Mouse (Mus musculus) NIH3T3 (cell line): ENCODE results near the gene Fam110a.

ENCODE experiments used
- DNase-seq: peaks from one replicate; pipeline ENCODE4 v3.0.0-alpha.2; 2012; ENCODE audit warnings: low read depth

Fam110a gene

DNA sequence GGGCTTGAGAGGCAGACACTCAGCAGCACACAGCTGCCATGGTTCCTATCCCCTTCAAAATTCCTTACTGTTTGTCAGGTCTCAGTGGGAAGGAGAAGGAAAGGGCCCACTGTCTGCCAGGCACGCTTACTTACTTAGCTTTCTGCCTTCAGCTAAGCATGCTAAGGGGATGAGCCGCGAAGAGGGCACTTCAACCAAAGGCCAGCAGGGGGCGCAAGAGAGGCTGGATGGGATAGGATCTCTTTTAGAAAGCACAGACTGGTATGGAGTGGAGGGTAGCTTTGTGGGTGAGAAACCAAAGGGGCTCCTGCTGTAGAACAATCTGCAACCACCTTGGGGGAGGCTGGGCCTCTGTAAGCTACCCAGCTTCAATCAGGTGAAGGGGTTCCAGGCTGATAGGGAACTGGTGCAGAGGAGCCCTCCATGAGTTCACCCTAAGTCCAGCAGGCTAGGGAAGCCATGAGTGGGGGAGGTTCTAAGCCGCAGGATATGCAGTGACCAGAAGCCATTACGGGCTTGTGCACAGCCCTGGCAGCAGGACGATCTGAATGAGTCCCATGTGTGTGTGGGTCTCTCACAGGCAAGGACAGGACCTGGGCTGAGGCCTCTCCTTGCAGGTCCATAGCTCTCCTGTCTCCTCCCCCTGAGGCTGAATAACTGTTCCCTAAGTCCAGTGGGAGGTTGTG, 49.5 kb downstream of the Fam110a start:
- peak; percentile 86 for DNase-seq

DNA sequence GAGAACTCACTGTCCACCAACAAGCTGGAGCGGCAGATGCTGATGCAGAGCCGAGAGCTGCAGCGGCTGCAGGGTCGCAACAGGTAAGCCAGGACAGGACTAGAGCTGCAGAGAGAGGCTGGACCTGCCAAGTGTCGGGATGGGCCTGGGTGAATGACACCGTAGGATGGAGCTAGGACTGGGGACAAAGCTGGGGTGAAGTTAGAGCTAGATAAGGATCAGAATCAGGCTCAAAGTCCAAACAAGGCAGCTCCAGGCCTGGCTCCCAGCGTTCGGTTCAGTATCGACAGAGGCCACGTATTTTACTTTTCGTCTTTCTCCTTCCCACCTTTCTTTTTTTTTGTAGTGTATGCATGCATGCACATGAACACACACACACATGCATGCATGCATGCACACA, 52.9 kb downstream of the Fam110a start:
- no peak for DNase-seq

DNA sequence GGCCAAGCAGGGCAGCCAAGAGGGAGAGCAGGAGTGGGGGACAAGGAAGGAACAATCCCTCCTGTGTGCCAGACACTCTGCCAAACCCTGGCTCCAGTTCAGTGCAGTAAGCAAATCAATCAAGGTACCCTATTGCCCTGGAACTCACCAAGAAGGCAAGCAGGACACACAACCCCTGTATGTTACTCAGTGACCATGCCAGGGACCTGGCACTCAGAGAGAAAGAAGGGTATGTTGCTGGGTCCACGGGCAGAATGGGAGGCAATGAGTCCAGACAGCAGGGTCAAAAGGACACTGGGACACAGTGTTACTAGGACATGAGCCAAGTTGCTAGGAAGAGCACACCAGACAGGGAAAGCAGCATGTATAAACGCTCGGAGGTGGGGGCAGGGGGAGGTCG, 54.3 kb downstream of the Fam110a start:
- no peak for DNase-seq

DNA sequence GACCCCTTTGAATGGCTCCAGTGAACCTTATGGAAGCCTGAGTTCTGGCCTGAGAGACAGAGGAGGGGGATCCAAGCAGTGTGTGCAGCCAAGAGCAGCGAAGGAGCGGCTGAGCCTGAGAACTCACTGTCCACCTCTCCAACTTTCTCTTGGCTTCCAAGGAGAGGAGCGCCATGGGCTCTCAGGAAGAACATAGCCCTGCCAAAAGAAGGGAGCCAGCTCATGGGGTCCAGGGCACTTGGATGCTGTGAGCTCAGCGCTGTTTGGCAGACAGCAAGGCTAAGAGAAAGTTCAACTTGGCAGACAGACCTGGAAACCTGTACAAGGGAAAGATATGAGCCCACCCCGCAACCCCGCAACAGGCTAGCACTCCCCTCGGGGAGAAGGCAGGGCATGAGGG, 55.7 kb downstream of the Fam110a start:
- DNase-seq: no peak

- DNase-seq: peak; percentile 66
Observed at GRCm38 (mm10) chr2:151921596-151921995, 58.4 kb downstream of the Fam110a start.

DNA sequence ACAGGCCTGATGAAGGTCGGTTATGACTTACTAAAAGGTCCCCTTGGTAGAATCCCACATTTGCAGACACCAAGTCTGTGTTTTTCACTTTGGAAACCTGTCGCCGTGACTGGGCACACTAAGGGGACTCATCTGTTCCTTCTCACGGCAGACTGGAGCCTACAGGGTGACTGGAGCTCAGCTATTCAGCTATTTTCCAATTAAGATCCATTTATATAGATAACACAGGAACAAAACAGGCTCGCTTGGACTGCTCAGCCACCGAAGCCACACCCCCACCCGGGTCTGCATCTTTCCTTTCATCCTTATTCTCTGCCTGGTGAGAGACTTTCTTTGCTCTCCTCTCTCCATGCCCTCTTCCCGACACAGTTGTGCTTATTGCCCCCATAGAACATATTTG, 59.0 kb downstream of the Fam110a start:
- no peak for DNase-seq
